Mouse (Mus musculus) mature B cell (primary cell): ENCODE measurements around the gene Rasal1.

Experiments used
- in situ Hi-C: fragments of 300-500 bp; cut with MboI; formaldehyde crosslinking; loops from 2 replicates; pipeline ENCODE4 v1.14.3; 2019

The Rasal1 gene

GRCm38 (mm10) chr5:120652915-120653701 is 4.5 kb downstream of the Rasal1 start:
- in situ Hi-C loops: loop anchor here (5.0 kb wide), 1 partner anchor 36 kb away; no protein-coding TSS in a partner anchor

GRCm38 (mm10) chr5:120653873-120654272 is 5.3 kb downstream of the Rasal1 start:
- in situ Hi-C loops: loop anchor here (5.0 kb wide), 1 partner anchor 37 kb away; no protein-coding TSS in a partner anchor

- in situ Hi-C loops: no loop called here
Measured at GRCm38 (mm10) chr5:120656281-120656751, 7.7 kb downstream of the Rasal1 start.

GRCm38 (mm10) chr5:120660816-120661215 is 12.2 kb downstream of the Rasal1 start:
- in situ Hi-C loops: no loop called here

- in situ Hi-C loops: no loop called here
Measured at GRCm38 (mm10) chr5:120664888-120665287, 16.3 kb downstream of the Rasal1 start.

GRCm38 (mm10) chr5:120668761-120669160 is 20.1 kb downstream of the Rasal1 start:
- in situ Hi-C loops: no loop called here

GRCm38 (mm10) chr5:120670132-120670531 is 21.5 kb downstream of the Rasal1 start:
- in situ Hi-C loops: loop anchor here (10.0 kb wide), 1 partner anchor 45 kb away; no protein-coding TSS in a partner anchor

GRCm38 (mm10) chr5:120671865-120672264 is 23.3 kb downstream of the Rasal1 start:
- in situ Hi-C loops: loop anchor here (10.0 kb wide), 1 partner anchor 47 kb away; no protein-coding TSS in a partner anchor

- in situ Hi-C loops: loop anchor here (10.0 kb wide), 1 partner anchor 49 kb away; no protein-coding TSS in a partner anchor
Measured at GRCm38 (mm10) chr5:120673626-120674025, 25.0 kb downstream of the Rasal1 start.

- in situ Hi-C loops: loop anchor here (5.0 to 10.0 kb wide), 2 partner anchors 38 to 50 kb away; partner anchors contain the start of gene Dtx1
Measured at GRCm38 (mm10) chr5:120674229-120675145, 25.9 kb downstream of the Rasal1 start.

- in situ Hi-C loops: loop anchor here (5.0 to 10.0 kb wide), 2 partner anchors 35 to 53 kb away; partner anchors contain the start of gene Dtx1
Measured at GRCm38 (mm10) chr5:120677516-120677915, 28.9 kb downstream of the Rasal1 start.

GRCm38 (mm10) chr5:120679676-120680555 is 31.3 kb downstream of the Rasal1 start:
- in situ Hi-C loops: loop anchor here (5.0 to 10.0 kb wide), 2 partner anchors 32 to 55 kb away; partner anchors contain the start of gene Dtx1

GRCm38 (mm10) chr5:120680918-120681317 is 32.3 kb downstream of the Rasal1 start:
- in situ Hi-C loops: no loop called here

- in situ Hi-C loops: no loop called here
Measured at GRCm38 (mm10) chr5:120682982-120683771, 34.6 kb downstream of the Rasal1 start.

- in situ Hi-C loops: no loop called here
Measured at GRCm38 (mm10) chr5:120685678-120686077, 37.1 kb downstream of the Rasal1 start.

- in situ Hi-C loops: no loop called here
Measured at GRCm38 (mm10) chr5:120686749-120687483, 38.3 kb downstream of the Rasal1 start.

- in situ Hi-C loops: no loop called here
Measured at GRCm38 (mm10) chr5:120687484-120687851, 38.9 kb downstream of the Rasal1 start.

- in situ Hi-C loops: no loop called here
Measured at GRCm38 (mm10) chr5:120687897-120688296, 39.3 kb downstream of the Rasal1 start.

- in situ Hi-C loops: no loop called here
Measured at GRCm38 (mm10) chr5:120688434-120688833, 39.8 kb downstream of the Rasal1 start.
